Mouse (Mus musculus) heart, postnatal 0 days (tissue): ENCODE data around the gene Vnn1.

Source experiments
- CTCF ChIP-seq: IDR thresholded peaks from 2 replicates; pipeline ENCODE4 v1.5.1; 2016; ENCODE audit warnings: antibody characterized with exemption, control low read depth, low read depth
- EP300 ChIP-seq: IDR thresholded peaks from 2 replicates; pipeline ENCODE4 v1.6.1; 2016; ENCODE audit warnings: antibody characterized with exemption, low read depth

GRCm38 (mm10) chr10:23920056-23920455 lies 25.6 kb downstream of the Vnn1 start, which contains the start of gene Taar1:
- TF ChIP-seq CTCF (no peak), EP300 (no peak)
